Mouse (Mus musculus) cerebellum, postnatal 4 days (tissue): ENCODE measurements around the gene Rai14.

ENCODE experiments used
- DNase-seq, 2 experiments: peaks; one replicate each; pipeline ENCODE4 v3.0.0; 2022; ENCODE audit warnings: low spot score in 2 of 2, mixed read lengths in 1 of 2

Rai14 gene

DNA sequence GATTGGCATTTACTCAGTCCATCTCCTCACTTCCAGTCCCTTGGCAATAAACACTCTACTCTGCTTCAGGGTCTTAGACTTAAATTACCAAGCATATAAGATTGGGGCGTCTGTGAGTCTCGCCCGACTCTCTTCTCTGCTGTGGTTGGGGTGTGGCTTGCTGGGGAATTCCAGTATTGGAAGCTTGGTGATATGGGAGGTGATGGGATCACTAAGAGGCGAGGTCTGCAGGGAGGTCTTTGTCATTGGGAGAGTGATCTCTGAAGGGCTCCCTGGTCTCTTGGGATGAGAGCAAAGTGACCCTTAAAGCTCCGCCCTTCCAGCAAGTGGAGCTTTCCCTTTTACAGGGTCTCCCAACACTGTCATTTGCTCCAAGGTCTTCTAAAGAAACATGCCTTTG is 23.5 kb downstream of the Rai14 start:
- DNase-seq: no peak

DNA sequence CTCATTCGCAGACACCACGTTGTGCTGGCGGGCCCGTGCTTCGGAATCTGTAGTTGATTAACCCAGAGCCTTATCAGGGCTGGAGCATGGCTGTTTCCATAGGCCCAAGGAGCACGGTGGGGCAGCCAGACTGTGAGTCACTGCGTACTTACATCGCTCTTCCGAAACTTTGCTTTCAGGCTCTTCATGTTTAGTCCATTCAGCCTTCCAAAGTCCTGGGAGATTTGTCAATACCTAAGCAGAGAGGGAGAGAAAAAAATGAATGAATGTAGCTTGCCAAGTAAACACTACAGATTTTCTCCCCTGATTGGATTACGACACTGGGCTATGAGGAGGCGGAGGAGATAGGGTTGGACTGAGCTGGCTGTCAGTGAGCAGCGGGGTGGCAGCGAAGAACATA is 24.2 kb downstream of the Rai14 start:
- DNase-seq: no peak

DNA sequence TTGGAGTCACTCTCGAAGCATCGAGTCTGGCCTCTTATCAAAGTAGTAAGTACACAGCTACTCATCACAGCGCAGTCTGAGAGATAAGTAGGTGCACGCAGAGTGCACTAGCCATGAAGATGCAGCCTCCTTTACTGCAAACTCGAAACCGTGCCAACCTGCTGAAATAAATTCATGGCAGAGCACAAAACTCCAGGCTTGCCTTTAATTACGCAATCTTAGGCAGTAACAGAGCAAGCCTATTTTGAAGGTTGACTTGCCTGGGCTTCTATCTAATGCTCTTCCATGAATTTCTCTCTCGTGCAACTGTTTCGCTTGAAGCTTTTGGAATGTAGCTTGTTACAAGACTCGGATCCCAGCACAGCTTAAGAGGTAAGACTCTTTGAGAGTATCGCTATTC is 25.1 kb downstream of the Rai14 start:
- DNase-seq: no peak

DNA sequence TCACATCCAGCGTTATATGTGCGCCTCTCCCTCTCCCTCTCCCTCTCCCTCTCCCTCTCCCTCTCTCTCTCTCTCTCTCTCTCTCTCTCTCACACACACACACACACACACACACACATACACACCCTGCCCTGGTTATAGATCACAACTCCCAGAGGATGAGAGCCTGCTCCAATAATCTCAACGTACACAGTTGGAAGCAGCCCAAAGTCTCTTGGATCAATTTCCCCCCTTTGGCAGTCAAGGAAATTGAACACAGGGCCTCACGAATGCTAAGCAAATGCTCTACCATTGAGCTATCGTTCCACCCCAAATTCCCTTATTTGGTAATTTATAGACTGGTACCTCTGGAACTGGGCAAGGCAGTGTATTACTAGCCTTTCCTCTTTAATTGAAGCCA is 25.7 kb downstream of the Rai14 start:
- DNase-seq: no peak

DNA sequence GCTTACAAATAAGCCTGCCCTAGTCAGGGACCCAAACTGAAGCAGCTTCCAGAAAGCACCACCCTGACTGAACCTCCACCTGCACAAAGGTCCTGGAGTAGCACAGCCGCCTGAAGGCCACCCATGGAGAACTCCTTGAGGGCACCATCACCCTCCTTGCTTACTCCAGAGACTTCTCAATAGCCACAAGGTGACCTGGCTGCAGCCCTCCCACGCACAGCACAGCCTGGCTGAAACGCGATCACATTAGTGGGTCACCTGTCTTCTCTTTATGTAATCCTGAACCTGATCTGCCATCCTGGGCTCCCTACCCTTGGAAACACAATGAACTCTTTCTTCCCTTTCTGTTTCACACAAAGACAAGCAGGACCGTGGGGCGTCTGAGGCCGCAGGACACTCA is 27.1 kb downstream of the Rai14 start:
- DNase-seq: no peak

DNA sequence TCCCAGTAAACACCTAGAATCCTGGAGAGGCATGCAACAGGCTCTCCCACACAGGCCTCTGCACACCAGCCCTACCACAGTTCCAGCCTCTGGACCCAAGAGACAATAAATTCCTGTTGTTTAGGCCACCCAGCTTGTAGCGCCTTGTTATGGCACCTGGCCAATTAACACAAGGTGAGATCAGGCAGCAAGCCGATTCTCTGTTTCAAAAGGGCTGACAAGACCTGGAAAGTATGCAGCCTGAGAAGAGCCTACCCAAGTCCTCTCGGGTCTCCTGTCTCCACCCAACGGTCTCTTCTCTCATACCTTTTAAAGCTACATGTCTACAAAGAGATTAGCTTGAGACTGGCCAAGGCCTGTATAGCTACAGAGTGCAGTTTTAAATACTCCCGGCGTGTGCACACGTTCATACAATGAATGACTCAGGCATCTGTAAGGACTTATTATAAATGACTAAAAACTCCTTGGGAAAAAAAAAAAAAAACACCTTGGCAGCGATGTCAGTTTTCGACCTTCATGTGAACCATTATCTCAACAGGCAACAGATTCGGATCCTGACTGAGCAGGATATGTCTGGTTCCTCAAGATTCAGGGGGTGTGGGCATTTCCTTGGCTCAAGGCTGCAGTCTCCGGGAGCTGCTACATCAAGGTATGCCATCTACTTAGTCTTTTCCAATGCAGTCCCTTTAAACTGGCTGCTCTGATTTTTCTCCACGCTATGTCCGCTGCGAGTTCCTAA is 28.6 kb downstream of the Rai14 start:
- no peak for DNase-seq

DNA sequence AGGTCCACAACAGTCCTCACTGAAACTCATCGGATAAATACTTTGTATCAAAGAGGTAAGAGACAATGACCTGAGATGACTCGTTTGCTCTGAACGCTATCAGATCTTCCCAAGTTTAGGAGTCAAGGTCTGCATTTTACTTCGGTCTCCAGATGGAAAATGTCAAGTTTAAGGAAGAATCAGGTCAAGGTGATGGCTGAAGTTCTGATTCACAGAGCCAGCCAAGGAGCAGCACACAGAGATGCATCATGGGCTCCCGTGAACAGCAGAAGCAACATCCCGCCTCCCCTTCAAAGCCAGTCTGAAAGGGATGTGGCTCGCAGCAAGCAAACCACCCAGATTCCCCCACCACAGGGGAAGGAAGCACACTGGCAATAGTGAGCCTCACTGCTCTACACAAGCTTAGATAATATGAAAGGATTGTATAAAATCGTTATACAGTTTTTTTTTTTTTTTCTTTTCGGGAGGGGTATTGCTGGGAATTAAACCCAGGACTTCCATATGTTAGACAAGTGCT is 30.7 kb downstream of the Rai14 start:
- no peak for DNase-seq

DNA sequence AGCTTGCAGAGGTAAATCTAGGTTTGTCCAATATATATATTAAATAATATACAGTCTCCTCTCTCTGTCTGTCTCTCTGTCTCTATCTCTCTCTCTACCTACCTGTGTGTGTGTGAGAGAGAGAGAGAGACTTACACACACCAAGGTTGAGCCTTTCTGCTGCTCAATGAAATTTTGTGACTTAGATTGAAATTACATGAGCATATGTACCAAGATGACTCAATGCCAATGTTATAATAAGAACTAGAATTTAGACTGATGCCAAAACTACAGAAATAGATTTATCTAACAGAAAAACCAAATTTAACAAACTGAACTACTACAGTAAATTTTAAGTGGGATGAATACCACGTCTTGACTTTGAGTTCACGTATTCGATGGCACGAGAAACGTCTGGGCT is 33.9 kb downstream of the Rai14 start:
- no peak for DNase-seq

DNA sequence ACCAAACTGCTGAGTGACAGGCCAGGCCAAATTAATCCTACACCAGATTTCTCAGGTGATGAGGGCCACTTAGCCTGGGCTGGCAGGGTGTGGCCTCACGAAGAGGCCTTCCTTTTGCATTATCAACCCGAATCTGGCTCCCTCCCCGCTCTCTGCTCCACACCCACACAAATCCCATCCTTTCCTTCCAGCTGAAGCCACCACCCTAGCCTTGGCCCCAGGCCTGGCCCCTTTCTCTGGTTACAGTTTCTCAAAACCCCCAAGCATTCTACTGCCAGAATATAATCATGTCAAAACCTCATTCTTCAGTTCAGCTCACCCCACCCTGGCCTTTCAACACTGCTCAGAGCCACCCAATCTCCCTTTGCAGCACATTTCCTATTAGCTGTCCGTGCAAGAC is 34.9 kb downstream of the Rai14 start:
- DNase-seq: no peak

DNA sequence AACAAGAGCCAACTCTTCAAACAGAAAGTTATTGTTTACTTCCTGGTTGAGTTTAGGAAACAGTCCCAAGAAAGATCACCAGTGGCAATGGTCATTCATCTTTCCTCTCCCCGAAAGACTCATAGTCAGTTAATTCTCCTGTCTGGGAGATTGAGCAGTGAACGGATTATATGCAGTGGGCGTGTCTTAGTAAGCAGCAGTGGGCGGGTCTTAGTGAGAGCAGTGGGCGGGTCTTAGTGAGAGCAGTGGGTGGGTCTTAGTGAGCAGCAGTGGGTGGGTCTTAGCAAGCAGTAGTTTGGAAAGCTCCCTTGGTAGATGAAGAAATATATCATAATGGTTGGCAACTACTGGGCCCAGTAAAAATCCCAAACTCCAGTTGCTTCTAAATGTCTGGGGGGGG is 38.6 kb downstream of the Rai14 start:
- DNase-seq: no peak

DNA sequence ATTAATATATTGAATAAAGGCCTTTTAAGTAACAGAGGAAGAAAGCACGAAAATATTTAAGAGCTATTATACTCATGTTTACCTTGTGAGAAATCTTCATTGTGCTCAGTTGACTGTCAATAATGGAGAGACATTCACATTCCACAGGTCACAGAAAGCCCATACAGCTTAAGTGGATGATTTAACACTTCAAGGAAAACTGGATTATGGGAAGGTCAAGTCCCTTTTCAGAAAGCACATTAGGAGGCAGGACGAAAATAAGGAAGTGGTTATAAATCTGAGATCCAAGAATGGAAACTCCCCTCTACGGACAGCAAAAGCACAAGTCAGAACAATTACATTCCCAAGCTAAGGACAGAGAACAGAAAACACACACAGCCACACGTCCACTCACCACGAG is 41.5 kb downstream of the Rai14 start:
- DNase-seq: no peak

DNA sequence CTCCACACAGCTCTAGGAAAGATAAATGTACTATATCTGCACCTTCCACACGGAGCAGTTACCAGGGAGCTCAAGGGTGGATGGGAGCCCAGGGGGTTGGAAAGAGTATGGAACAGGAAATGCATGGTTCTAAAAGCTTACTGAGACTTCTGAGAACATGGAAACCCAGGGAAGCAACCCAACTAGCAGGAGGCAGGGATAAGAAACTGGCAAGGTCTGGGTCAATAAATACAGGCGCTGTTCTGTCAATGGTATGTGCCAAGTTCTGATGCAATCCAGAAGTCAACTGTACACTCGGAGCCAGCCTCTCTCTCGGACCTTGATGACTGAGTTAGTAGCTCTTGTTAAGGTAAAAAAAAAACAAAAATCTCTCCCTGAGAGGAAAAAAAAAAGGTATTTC is 42.6 kb downstream of the Rai14 start:
- no peak for DNase-seq

DNA sequence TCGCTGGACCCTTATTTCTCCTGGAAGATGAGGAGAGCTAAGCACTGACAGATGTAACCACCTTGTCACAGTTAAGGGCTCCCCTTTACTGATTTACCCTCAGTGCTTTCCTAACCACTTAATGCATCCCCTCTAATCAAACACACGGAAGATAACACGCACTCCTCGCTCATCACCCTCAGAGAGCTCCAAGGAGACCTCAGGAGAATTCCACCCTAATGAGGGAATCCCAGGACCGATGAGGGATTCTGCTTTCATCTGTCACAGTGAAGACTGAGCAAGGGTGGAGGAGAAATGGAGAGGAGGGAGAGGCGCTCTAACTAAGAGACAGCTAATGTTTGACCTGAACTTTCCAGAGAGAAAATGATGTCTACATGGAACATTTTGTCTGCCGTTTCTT is 44.3 kb downstream of the Rai14 start:
- no peak for DNase-seq

DNA sequence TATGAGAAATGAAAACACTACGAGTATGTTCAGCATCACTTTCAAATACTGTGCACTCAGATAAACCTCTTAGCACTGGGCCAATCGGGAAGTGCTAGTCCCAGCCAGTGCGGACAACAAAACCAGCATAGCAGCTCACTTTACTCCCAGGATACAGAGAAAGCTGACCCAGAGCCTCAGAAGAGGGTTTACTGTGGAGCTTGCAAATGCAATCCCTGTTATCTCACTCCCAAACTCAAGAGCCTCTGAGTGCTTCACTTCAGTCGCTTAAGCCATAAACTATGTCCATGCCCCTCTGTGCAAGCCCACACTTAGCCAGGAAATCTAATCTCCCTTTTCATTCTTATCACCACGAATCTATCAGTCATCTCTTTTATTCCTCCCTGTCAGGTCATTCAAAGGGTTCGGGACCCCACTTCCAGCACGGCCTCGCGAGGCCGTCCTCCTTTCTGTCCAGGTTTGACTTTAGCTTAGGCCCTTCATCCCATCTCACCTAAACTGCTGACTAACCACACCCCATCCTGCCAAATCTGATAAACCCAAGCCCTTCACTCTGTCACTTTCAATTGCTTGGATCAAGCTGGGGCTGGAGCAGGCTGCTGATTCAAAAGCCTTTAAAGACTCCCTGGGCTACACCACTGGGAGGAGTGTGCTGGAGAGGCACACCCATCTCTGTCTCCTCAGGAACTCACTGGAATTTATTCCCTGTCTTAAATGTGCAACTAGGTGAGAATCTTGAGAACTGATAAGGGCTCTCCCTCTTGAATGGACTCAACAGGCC is 46.1 kb downstream of the Rai14 start:
- DNase-seq: no peak

DNA sequence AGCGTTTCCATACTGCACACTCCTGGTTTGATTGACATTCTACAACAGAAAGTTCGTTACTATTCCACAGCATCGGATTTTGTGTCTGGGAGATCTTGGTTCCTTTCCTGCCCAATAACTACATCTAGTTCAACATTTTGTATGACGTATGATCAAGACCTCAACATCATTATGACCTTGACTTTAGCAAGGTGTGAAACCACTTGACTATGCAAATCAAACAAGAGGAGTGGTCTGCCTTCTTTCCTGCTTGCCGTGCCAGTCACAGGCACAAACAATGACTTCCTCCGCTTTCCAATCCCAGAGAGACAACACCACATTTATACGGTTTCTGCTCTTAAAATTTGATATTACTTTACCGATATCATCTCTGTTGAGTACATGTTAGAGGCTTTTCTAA is 48.6 kb downstream of the Rai14 start:
- no peak for DNase-seq

DNA sequence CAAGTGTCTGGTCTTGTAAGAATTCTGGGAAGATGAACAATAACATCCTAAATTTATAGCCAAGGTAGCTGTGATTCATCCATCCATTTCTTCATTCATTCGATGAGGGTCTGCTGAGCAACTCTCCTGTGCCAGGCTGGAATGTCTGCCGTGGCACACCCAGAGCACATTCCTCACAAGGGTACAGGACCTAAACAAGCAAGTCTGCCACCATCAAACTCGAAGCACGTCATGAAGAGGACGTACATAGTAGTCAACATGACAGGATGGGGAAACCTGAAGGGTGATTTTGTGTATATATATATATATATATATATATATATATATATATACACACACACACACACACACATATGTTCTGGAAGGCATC is 49.9 kb downstream of the Rai14 start:
- no peak for DNase-seq

DNA sequence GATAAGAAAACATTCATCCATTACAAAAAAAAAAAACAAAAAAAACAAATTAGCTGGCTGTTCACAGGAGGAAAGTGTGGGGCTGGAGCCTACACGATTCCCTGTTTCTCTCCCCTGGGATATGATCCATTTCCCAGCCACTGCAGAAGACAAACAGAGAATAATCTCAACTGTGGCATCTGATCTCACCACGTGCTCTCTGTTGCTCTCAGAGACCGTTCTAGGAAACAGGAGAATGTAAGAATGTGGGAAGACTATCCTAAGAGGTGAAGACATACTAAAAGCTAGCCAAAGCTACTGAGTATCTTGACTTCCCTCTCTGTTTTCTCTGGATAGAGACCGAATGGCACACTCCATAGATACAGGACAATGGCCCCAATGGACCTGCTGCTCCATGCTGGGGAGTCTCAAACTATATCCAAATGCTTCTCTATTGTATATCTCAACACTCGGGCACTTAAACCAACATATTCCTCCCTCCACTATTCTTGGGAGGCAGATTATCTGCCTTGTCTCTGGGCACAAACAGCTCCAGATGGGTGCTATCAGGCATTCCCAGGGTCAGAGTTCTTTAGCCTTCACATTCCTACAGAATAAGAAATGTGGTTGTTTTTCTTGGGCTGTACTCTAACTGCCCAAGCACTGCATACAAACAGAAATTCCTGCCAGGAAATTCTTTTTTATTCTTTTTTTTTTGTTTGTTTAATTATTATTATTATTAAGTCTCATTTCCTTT is 50.5 kb downstream of the Rai14 start:
- DNase-seq: no peak

DNA sequence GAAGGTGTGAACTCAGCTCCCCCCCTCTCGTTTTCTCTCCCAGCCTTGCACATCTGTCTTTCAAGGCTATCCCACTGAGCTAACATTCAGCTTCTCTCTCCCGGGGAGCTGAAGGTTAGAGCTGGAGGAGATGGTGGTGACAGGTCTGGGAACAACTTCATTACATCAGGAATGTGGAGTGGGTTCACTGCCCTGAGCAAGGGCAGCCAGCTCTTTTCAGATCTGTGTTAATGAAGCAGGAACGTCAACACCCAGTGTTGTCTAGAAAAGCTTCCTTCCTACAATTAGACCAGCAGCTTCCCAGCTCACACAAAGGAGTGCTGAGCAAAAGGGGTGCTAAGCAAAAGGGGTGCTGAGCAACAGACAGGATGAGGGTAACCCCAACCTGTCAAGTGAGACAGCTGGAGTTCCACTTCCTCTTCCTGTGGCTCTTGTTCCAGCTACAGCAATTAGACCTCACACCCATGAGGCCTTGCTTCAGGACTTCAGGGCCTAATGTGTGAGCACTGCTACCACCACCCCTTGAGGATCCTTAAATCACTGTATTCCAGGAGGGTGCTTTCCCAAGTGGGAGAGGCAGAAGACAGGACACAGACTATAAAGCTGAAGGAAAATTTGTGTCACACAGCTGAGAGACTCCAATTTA is 52.3 kb downstream of the Rai14 start:
- no peak for DNase-seq

DNA sequence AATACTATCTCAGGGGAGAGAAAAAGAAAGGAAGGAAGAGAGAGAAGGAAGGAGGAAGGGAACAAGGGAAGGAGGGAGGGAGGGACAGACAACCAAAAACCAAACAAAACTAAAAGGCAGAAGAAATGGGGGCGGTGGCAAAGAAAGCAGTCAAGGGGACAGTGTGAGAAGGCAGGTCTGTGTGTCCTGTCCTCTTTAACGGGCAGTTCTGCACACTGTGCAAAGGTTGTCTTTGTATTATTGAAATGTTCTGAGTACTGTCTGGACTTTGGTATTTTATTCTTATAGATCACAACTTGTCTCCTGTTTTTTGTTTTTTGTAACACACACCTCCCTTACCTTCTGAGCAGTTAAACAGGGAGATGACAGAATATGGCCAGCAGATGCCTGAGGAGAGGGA is 55.6 kb downstream of the Rai14 start:
- no peak for DNase-seq

DNA sequence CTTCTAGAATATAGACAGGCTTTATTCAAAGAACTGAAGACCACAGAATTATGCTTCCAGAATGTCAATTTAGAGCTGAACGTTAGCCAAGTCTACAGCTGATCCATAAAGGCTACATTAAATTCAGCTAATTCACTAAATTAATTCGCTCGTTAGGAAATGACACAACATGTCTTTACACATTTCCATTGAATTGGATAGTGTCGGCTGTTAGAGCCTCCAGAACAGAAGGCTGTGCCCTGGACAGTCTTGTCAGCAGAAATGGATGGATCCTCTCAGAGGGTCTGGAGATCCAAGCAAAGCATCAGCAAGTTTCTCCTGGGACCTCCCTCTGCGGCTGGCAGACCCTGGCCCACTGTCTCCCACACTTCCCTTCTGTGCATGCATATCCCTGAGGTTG is 58.3 kb downstream of the Rai14 start:
- DNase-seq: no peak

DNA sequence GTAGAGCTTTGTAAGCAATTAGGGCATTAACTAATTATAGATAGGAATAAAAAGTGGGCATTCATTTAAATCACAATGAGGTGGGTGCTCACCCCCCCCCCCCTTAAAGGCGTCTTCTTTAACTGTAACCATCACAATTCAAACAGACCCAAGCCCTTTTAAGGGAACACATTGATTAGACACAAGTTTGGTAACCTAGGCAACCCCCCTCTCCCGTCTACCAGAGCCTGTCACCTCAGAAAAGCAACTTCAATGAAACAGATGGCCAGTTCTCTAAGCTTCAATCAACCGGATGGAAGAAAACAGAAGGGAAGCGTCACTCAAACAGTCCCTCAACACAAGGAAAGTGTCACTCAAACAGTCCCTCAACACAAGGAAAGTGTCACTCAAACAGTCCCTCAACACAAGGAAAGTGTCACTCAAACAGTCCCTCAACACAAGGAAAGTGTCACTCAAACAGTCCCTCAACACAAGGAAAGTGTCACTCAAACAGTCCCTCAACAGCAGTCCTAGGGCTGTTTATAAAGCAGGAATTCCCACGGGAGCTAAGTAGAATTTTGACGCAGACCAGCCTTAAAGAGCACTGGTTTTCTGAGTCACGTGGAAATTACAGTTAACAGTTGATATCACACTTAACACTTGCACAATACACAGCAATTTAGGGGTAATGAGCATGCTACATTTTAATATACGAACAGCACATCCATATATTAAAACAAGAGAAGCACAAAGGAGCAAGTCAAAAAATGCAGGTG is 59.1 kb downstream of the Rai14 start:
- DNase-seq: no peak
